Mouse (Mus musculus) ES-E14 (cell line): Measurements from ENCODE around the gene Pdzd2. TPM values are rescaled to one million over a fixed set of nuclear protein-coding genes. Genes with fewer than 3 reads are reported as not detected.
A peak's percentile ranks its signal among the peaks of the same experiment; 100 is the strongest.

ENCODE experiments used
- DNase-seq: peaks from one replicate; pipeline ENCODE4 v3.0.0-alpha.2; 2013; ENCODE audit warnings: low read depth, low spot score
- H3K27ac ChIP-seq: 2 replicates; pipeline ENCODE4 v1.5.1; 2012; ENCODE audit warnings: low read depth, mild to moderate bottlenecking, low read length, moderate library complexity, mixed read lengths; ENCODE audit not compliant: poor library complexity, insufficient read depth, severe bottlenecking
- H3K36me3 ChIP-seq: 2 replicates; pipeline ENCODE4 v1.6.1; 2012; ENCODE audit warnings: mild to moderate bottlenecking, low read length, moderate library complexity, mixed read lengths; ENCODE audit not compliant: control insufficient read depth, poor library complexity, insufficient read depth, severe bottlenecking
- H3K4me1 ChIP-seq, 2 experiments: fragments of 150-350 bp in 1 of 2; sonication (generic) in 1 of 2; 2 replicates each; pipeline ENCODE4 v1.6.1; 2012; ENCODE audit warnings: low read length in 2 of 2, mild to moderate bottlenecking in 1 of 2, mixed read lengths in 1 of 2; ENCODE audit not compliant: control insufficient read depth in 2 of 2, insufficient read depth in 2 of 2, poor library complexity in 1 of 2
- H3K4me3 ChIP-seq, 2 experiments: fragments of 150-350 bp in 1 of 2; sonication (generic) in 1 of 2; 2 replicates each; pipeline ENCODE4 v1.5.1; 2012; ENCODE audit warnings: low read length in 2 of 2, low read depth in 1 of 2, mild to moderate bottlenecking in 1 of 2, mixed read lengths in 1 of 2; ENCODE audit not compliant: insufficient read depth in 1 of 2, poor library complexity in 1 of 2, severe bottlenecking in 1 of 2
- H3K9ac ChIP-seq: 2 replicates; pipeline ENCODE4 v1.6.1; 2012; ENCODE audit warnings: low read depth, mild to moderate bottlenecking, low read length, mixed read lengths; ENCODE audit not compliant: poor library complexity, insufficient read depth, severe bottlenecking
- H3K9me3 ChIP-seq: fragments of 150-350 bp; sonication (generic); 2 replicates; pipeline ENCODE4 v1.6.1; 2012; ENCODE audit warnings: low read depth, mild to moderate bottlenecking, low read length; ENCODE audit not compliant: control insufficient read depth, insufficient read depth
- CHD2 ChIP-seq: IDR thresholded peaks from 2 replicates; pipeline ENCODE4 v1.6.1; 2014; ENCODE audit warnings: mild to moderate bottlenecking, low read depth, low read length, inconsistent platforms
- HCFC1 ChIP-seq: IDR thresholded peaks from 2 replicates; pipeline ENCODE4 v1.6.1; 2012; ENCODE audit warnings: low read length, inconsistent platforms, borderline replicate concordance; ENCODE audit not compliant: insufficient read depth
- MAFK ChIP-seq: IDR thresholded peaks from 2 replicates; pipeline ENCODE4 v1.6.1; 2014; ENCODE audit warnings: mild to moderate bottlenecking, low read depth, low read length, inconsistent platforms; ENCODE audit not compliant: insufficient read depth
- ZC3H11A ChIP-seq: IDR thresholded peaks from 2 replicates; pipeline ENCODE4 v1.6.1; 2012; ENCODE audit warnings: low read depth, mild to moderate bottlenecking, inconsistent platforms, low read length, borderline replicate concordance
- ZNF384 ChIP-seq: IDR thresholded peaks from 2 replicates; pipeline ENCODE4 v1.6.1; 2012; ENCODE audit warnings: low read depth, low read length, inconsistent platforms
- in situ Hi-C, 2 experiments: fragments of 600-800 bp; cut with MboI; formaldehyde crosslinking; loops; one replicate each; pipeline ENCODE4 v1.15.1; 2025; ENCODE audit warnings: low sequenced_read_pairs in 2 of 2, inconsistent platforms in 1 of 2; ENCODE audit not compliant: unreplicated experiment in 2 of 2
- total RNA-seq: library from RNA; depleted of rRNA; stranded (reverse); fragments of 300-350 nt; gene quantifications from 2 replicates; pipeline ENCODE4 v1.2.3, GENCODE M21; 2012

Gene Pdzd2
- total RNA-seq, 1 experiment: 6.3 TPM

- Histone ChIP-seq H3K27ac (no peak overlapping the region), H3K4me1 (peaks cover 3 to 16% of the 10 kb centered on the region in 2 experiments), H3K9ac (no peak overlapping the region), H3K4me3 (no peak overlapping the region), H3K9me3 (no peaks in the 10 kb centered on the region), H3K36me3 (no peaks in the 10 kb centered on the region)
- no peak for TF ChIP-seq HCFC1
- no peak for TF ChIP-seq MAFK
- DNase-seq: peak; percentile 35
- in situ Hi-C loops: no loop called here
Observed at GRCm38 (mm10) chr15:12449321-12449720, 290.4 kb downstream of the Pdzd2 start.

- no peak for TF ChIP-seq HCFC1
- no peak for TF ChIP-seq MAFK
- no peak for TF ChIP-seq ZNF384
- TF ChIP-seq ZC3H11A: no peak
- TF ChIP-seq CHD2: no peak
- H3K4me3 ChIP-seq: no peak overlapping the region
- in situ Hi-C loops: no loop called here
- no peak overlapping the region for H3K9ac ChIP-seq
- no peak overlapping the region for H3K27ac ChIP-seq
- H3K9me3 ChIP-seq: no peaks in the 10 kb centered on the region
- no peak for DNase-seq
- peaks cover 3 to 12% of the 10 kb centered on the region in 2 experiments for H3K4me1 ChIP-seq
- no peaks in the 10 kb centered on the region for H3K36me3 ChIP-seq
Observed at GRCm38 (mm10) chr15:12447021-12447434, 292.7 kb downstream of the Pdzd2 start.

GRCm38 (mm10) chr15:12444551-12444950 lies 295.2 kb downstream of the Pdzd2 start:
- no peak for DNase-seq
- Histone ChIP-seq H3K4me1 (peaks cover 0 to 6% of the 10 kb centered on the region in 2 experiments; a peak in 3 of 4 replicates), H3K36me3 (no peaks in the 10 kb centered on the region), H3K9ac (no peak overlapping the region), H3K9me3 (no peaks in the 10 kb centered on the region), H3K27ac (no peak overlapping the region), H3K4me3 (no peak overlapping the region)
- TF ChIP-seq ZC3H11A: no peak
- no peak for TF ChIP-seq HCFC1
- in situ Hi-C loops: no loop called here

GRCm38 (mm10) chr15:12439351-12439751 lies 300.4 kb downstream of the Pdzd2 start:
- in situ Hi-C loops: no loop called here

GRCm38 (mm10) chr15:12438691-12439090 lies 301.0 kb downstream of the Pdzd2 start:
- H3K4me1 ChIP-seq: peaks cover 3 to 12% of the 10 kb centered on the region in 2 experiments; a peak in 2 of 4 replicates
- in situ Hi-C loops: no loop called here
- H3K9me3 ChIP-seq: no peaks in the 10 kb centered on the region
- no peak overlapping the region for H3K9ac ChIP-seq
- H3K36me3 ChIP-seq: no peaks in the 10 kb centered on the region
- no peak for DNase-seq
- no peak overlapping the region for H3K27ac ChIP-seq
- no peak overlapping the region for H3K4me3 ChIP-seq
- TF ChIP-seq MAFK: no peak

More at GRCm38 (mm10) chr15:12439351-12439751, 300.4 kb downstream of the Pdzd2 start:
- Histone ChIP-seq H3K4me1 (peaks cover 3 to 11% of the 10 kb centered on the region in 2 experiments; a peak in 2 of 4 replicates), H3K27ac (no peak overlapping the region), H3K9ac (no peak overlapping the region), H3K36me3 (no peaks in the 10 kb centered on the region), H3K9me3 (no peaks in the 10 kb centered on the region), H3K4me3 (no peak overlapping the region)
- DNase-seq: no peak
- no peak for TF ChIP-seq ZC3H11A
